Mouse (Mus musculus) layer of hippocampus, postnatal 14 days (tissue): ENCODE measurements around the gene Yaf2. TPM values are rescaled to one million over a fixed set of nuclear protein-coding genes. Genes with fewer than 3 reads are reported as not detected.

Experiments
- DNase-seq, 2 experiments: peaks; one replicate each; pipeline ENCODE4 v3.0.0; 2021 to 2022; ENCODE audit warnings: low spot score in 2 of 2, mixed read lengths in 1 of 2
- total RNA-seq, 2 experiments: library from RNA; stranded (reverse); gene quantifications; 2 replicates each; pipeline ENCODE4 v1.2.3; 2021

Yaf2 gene
- total RNA-seq, 2 experiments from 2014 or later: 88.2 to 88.7 TPM

DNA sequence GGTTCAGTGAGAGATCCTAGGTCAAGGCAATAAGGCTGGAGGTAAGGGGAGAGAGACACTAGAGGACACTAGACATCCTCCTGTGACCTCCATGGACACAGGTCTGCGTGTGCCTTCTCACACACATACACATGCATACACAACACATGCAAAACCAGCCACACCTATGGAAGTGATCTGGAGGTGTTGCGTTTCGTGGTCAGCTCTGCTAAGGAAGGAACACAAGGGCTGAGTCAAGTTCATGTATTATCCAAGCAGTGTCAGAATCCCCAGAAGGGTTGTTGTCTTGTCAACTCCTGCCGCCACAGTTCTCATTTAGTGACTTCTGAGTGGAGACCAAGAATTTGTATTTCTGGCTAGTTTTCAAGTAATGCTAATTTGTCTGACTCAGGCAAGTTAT lies 48.4 kb downstream of the Yaf2 start:
- no peak for DNase-seq

DNA sequence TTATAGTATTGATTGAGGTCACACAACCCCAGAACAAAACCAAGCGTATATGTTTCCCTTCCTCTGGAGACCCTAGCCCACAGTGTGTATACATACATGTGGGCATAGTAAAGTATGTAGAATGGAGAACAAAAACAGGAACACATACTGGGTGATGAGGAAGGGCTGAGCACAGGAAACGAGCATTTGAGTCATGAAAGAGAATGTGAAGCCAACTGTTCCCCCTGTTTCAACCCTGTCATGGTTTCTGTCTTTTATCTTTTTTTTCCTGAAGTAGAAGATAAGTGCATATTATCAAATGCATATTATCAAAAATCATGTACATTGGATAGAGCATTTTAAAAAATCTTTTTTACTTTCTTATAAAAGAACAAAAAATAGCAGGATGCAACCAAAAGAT lies 49.1 kb downstream of the Yaf2 start:
- no peak for DNase-seq

DNA sequence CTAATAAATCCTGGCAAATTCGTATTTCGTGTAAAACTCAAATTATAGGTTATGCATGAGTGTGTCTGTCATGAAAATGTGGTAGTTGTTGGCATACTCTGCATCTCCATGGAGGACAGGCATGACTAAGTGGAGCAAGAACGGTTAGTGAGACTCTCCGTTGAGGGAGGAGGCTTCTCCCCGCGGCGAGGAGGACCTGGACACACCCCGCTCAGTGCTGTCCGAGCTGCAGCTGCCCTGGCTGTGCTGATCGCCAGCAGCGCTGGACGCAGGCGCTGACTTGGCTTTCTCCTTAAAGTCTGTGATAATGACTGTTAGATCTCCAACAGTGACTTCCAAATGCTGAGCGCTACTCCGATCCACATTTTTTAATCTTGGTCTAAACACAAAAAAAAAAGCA lies 51.5 kb downstream of the Yaf2 start:
- no peak for DNase-seq

GRCm38 (mm10) chr15:93284326-93284725 lies 52.4 kb downstream of the Yaf2 start:
- DNase-seq: no peak

- DNase-seq: no peak
Observed at GRCm38 (mm10) chr15:93283349-93283748, 53.4 kb downstream of the Yaf2 start.

DNA sequence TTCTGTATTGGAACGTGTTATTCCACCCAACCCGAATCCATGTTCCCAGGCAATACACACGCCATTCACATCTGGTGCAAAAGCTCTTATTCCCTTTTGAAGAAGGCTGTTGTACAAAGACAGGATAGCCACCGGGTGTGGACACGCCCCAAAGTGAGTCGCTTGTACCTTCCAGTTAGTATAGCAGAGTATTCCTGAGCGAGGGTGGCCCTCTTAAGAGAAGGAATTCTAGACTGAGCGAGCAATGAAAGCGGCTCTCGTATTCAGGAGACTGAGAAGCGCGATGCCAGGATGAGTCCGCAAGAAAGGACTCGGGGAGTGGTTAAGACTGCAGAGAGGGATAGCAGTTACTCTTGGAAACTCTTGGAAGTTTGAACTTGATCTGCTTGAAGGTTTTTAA lies 60.5 kb downstream of the Yaf2 start:
- no peak for DNase-seq

- no peak for DNase-seq
Observed at GRCm38 (mm10) chr15:93275623-93276022, 61.1 kb downstream of the Yaf2 start.

DNA sequence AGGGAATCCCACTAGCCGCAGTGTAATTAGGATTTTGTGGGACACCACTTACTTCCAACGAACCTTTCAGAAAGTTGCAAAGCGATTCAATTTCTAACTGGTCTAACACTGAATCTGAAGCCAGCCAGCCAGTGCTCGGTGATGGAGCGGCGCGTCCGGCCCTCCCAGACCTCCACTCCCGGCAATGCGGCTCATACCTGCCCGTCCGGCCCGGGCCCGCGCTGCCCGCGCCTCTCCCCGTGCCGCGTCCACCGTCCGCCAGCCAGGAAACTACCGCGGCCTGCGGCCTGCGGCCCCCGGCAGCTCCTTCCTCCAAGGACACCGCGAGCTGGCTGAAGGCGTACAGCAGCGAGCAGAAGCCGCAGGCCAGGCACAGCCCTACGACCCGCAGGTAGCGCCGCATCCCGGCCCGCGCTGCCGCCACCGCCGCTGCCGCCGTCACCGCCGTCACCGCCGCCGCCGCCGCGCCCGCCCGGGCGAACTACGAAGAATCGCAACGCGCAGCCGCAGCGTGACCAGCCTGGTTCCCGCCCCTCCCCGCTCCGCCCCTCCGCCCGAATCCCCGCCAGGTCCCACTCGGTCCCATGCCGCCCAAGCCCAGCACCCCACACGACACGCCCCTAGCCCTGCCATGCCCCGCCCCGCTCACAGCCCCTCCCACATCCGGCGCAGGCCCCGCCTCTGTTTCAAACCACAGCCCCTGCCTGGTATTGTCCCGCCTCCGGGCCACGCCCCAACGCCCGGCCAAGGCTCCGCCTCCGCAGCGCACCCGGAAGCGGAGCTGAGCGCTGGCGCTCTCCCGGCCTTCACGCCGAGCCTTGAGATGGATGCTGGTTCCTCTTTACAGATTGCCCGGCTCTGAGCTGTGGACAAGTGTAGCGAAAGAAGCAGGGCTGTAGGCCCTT lies 61.8 kb downstream of the Yaf2 start, which contains the start of gene Gxylt1:
Gxylt1 (minus strand) TSS at position 501 of the 905 bp plus-strand sequence.
- peak; percentile 98 to 100 for DNase-seq

DNA sequence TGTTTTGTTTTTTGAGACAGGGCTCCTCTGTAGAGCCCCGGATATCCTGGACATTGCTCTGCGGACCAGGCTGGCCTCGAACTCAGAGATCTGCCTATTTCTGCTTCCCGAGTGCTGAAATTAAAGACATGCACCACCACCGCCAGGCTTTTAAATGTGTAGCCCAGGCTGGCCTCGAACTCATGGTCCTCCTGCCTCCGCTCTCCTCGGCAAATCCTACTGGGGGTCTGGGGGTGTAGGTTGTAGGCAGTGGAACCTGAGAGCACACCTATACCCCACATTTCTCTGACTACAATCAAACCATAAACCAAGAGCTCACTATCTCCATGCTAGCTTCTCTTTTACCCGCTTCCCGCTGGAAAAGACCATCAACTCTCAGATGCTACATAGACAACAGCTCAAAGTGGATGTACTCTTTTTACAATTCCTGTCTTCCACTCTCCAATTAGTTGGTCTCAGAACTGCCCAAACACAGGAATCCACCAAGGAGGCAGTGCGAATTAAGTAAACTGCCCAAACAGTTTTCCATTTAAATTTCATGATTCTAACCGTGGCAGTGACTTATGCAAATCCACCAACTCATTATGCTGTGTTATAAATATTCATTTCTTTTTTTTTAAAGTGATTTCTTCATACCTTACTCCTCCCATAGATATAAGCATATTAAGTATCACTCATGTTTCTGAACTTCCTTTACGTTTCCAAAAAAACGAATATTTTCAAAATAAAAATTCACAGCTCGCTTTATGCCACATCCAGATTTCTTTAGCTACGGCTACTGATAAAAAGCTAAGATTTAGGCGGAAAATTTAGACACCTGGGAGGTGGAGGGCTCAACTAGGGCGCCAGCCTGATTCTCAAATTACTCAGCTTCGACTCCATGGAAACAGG lies 62.7 kb downstream of the Yaf2 start:
- no peak for DNase-seq

DNA sequence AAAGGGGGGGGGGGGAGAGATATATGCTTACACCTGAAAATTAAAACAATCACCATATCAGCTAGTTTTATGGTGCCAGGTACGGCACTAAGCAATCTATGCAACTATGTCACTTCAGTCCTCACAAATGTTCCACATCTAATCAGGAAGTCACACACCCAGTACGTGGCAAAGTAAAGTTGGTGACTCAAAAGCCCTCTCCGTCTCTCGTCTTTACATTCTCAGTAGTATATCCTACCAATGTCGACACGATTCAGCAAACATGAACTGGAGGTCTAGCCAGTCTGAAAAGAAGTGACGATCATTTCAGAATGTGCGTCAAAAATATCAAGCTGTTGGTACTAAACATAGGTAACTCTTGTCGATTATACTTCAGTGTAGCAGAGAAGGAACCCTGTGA lies 63.8 kb downstream of the Yaf2 start:
- DNase-seq: no peak

DNA sequence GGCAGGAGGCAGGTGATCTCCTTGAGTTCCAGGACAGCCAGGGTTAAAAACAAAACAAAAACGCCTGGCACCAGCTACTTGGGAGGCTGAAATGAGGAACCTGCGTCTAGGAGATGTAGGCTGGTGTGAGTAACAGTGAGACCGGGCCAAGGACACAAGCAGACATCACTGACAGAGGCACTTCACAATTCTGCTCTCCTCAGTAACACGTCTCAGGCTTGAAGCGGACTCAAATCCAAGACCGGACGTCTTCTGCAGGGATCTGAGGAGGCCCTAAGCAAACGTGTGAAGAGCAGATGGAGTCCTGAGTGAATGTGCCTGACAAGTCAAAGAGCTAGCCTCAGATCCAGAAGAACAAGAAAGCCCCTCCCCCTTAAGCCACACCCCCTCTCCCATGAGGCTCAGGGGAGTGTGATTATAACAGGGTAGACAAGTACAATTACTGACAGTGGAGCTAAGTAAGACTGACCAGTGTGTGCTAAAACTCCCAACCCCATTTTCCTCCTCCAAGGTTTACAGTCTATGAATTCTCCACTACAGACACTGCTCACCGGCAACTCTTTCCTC lies 66.4 kb downstream of the Yaf2 start:
- no peak for DNase-seq

GRCm38 (mm10) chr15:93269572-93269971 lies 67.2 kb downstream of the Yaf2 start:
- DNase-seq: no peak

DNA sequence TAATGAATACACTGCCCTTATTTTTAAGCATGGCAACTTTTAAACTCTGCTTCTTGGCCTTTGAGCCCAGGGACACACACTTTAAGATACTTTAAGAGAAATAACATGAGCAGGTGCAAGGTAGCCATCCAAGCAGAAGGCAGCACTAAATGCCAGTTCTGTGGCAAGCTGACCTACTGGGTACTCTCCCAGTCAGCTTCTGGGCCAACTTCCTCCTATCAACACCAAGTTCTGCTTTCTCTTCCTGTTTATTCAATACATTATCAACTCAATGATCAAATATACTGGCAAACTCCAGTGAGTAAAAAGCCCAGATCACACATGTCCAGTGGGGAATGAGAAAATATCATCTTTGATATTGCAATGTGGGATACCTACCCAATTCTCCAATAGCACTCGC lies 68.7 kb downstream of the Yaf2 start:
- DNase-seq: no peak

GRCm38 (mm10) chr15:93267479-93267878 lies 69.3 kb downstream of the Yaf2 start:
- DNase-seq: no peak

- no peak for DNase-seq
Observed at GRCm38 (mm10) chr15:93266361-93266760, 70.4 kb downstream of the Yaf2 start.

GRCm38 (mm10) chr15:93265728-93266127 lies 71.0 kb downstream of the Yaf2 start:
- peak; percentile 48 to 82 for DNase-seq

GRCm38 (mm10) chr15:93265231-93265630 lies 71.5 kb downstream of the Yaf2 start:
- DNase-seq: no peak

- no peak for DNase-seq
Observed at GRCm38 (mm10) chr15:93264221-93264620, 72.5 kb downstream of the Yaf2 start.

DNA sequence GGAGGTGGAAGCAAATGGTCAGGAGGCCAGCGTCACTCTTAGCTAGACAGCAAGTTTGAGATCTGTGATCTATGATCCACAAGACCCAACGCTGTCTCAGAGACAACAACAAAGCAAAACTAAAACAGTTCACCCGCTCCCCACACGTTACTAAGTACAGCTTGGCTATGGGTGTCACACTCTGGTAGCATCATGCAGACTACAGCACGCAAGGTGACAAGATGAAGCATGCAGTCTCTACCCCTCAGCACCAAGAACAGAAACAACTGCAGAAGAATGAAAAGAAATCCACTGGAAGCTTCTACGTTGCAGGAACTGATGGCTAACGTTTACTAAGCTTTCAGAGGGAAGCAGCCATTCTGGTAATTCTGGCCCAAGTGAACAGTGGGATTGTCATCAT lies 73.2 kb downstream of the Yaf2 start:
- no peak for DNase-seq

DNA sequence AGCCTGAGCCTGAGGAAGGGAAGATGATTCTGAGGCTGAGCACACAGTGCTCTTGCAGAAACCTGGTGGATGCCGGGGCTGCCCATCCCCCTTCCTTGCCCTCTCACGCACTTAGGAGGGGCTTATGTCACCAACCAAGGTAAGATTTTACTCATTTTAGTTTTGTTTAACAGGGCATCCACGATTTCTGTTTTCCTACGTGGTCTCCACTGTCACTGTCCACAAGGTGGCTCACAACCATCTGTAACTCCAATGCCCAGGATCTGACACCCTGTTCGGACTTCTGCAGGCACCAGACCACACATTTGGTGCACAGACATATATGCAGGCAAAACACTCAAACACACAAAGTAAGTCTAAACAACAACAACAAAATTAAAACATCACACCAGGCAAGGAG lies 73.9 kb downstream of the Yaf2 start:
- no peak for DNase-seq

DNA sequence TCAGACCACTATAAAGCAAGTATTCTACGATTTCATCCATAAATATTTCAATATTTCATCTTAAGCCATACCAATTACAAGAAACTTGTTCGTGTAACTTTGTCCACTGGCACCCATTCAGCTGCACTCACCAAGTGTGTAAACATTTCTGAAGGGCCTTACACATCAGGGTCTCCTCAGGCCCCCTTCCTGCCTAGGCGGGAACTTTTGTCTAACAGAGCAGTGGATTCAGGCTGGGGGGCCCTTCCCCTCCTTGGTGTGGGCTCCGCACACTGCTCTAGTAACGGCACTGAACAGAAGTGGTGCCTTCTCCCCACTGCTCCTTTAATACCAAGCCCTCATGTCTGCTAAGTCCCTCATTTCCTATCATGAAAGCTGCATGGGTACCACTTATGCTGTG lies 74.5 kb downstream of the Yaf2 start:
- DNase-seq: no peak

- no peak for DNase-seq
Observed at GRCm38 (mm10) chr15:93259933-93260332, 76.8 kb downstream of the Yaf2 start.
